Mouse (Mus musculus) MEL (cell line): Measurements from ENCODE around the gene Taf6. TPM values are rescaled to one million over a fixed set of nuclear protein-coding genes. Genes with fewer than 3 reads are reported as not detected.

Source experiments
- DNase-seq: peaks from one replicate; pipeline ENCODE4 v3.0.0; 2011; ENCODE audit warnings: low read depth, low spot score
- H3K27ac ChIP-seq: 2 replicates; pipeline ENCODE4 v1.5.1; 2012; ENCODE audit warnings: low read depth, mild to moderate bottlenecking, control low read depth, low read length, moderate library complexity; ENCODE audit not compliant: control insufficient read depth
- H3K27me3 ChIP-seq, 2 experiments: fragments of 150-350 bp in 1 of 2; sonication (generic) in 1 of 2; 2 replicates each; pipeline ENCODE4 v1.6.1; 2012; ENCODE audit warnings: low read length in 2 of 2, mild to moderate bottlenecking in 2 of 2, improper control_type of control experiment in 1 of 2, moderate library complexity in 1 of 2; ENCODE audit not compliant: insufficient read depth in 2 of 2, control insufficient read depth in 1 of 2
- H3K36me3 ChIP-seq, 2 experiments: 2 replicates each; pipeline ENCODE4 v1.6.1; 2012 to 2014; ENCODE audit warnings: low read length in 2 of 2, improper control_type of control experiment in 1 of 2, inconsistent platforms in 1 of 2, mild to moderate bottlenecking in 1 of 2; ENCODE audit not compliant: insufficient read depth in 2 of 2, control insufficient read depth in 1 of 2
- H3K4me1 ChIP-seq, 2 experiments: fragments of 150-350 bp in 1 of 2; sonication (generic) in 1 of 2; 2 replicates each; pipeline ENCODE4 v1.6.1; 2012; ENCODE audit warnings: low read length in 2 of 2, improper control_type of control experiment in 1 of 2, mild to moderate bottlenecking in 1 of 2; ENCODE audit not compliant: insufficient read depth in 2 of 2, control insufficient read depth in 1 of 2
- H3K4me3 ChIP-seq, 2 experiments: fragments of 150-350 bp in 1 of 2; sonication (generic) in 1 of 2; 2 replicates each; pipeline ENCODE4 v1.5.1; 2012; ENCODE audit warnings: low read depth in 2 of 2, low read length in 2 of 2, mild to moderate bottlenecking in 2 of 2, moderate library complexity in 2 of 2, control low read depth in 1 of 2, improper control_type of control experiment in 1 of 2; ENCODE audit not compliant: control insufficient read depth in 1 of 2, insufficient read depth in 1 of 2
- H3K79me2 ChIP-seq: 2 replicates; pipeline ENCODE4 v1.6.1; 2012; ENCODE audit warnings: mild to moderate bottlenecking, low read length, moderate library complexity; ENCODE audit not compliant: control insufficient read depth, poor library complexity, insufficient read depth
- H3K9ac ChIP-seq: 2 replicates; pipeline ENCODE4 v1.6.1; 2012; ENCODE audit warnings: low read depth, mild to moderate bottlenecking, control low read depth, low read length, moderate library complexity; ENCODE audit not compliant: control insufficient read depth, poor library complexity, severe bottlenecking
- H3K9me3 ChIP-seq: fragments of 150-350 bp; sonication (generic); replicated peaks from 2 replicates; pipeline ENCODE4 v1.6.1; 2012; ENCODE audit warnings: mild to moderate bottlenecking, low read length, improper control_type of control experiment, moderate library complexity; ENCODE audit not compliant: insufficient read depth
- BHLHE40 ChIP-seq: IDR thresholded peaks from 2 replicates; pipeline ENCODE4 v1.6.1; 2012; ENCODE audit warnings: low read depth, mild to moderate bottlenecking, inconsistent platforms, low read length, improper control_type of control experiment, borderline replicate concordance
- CHD1 ChIP-seq: IDR thresholded peaks from 2 replicates; pipeline ENCODE4 v1.6.1; 2012; ENCODE audit warnings: low read depth, mild to moderate bottlenecking, inconsistent platforms, low read length, improper control_type of control experiment
- CTCF ChIP-seq, 3 experiments: IDR thresholded peaks in 2 of 3; conservative IDR thresholded peaks in 1 of 3; 2 replicates each; pipeline ENCODE4 v1.5.1; 2011 to 2012; ENCODE audit warnings: low read length in 3 of 3, low read depth in 2 of 3, mild to moderate bottlenecking in 2 of 3, improper control_type of control experiment in 1 of 3, inconsistent platforms in 1 of 3, mixed read lengths in 1 of 3, moderate library complexity in 1 of 3; ENCODE audit not compliant: control insufficient read depth in 1 of 3, insufficient read depth in 1 of 3, poor library complexity in 1 of 3, severe bottlenecking in 1 of 3
- E2F4 ChIP-seq: IDR thresholded peaks from 2 replicates; pipeline ENCODE4 v1.6.1; 2011; ENCODE audit warnings: low read depth, low read length, improper control_type of control experiment, borderline replicate concordance
- EP300 ChIP-seq, 2 experiments: IDR thresholded peaks; 2 replicates each; pipeline ENCODE4 v1.6.1; 2011; ENCODE audit warnings: improper control_type of control experiment in 2 of 2, low read length in 2 of 2, low read depth in 1 of 2, mild to moderate bottlenecking in 1 of 2
- ETS1 ChIP-seq: IDR thresholded peaks from 2 replicates; pipeline ENCODE4 v1.6.1; 2012; ENCODE audit warnings: low read depth, mild to moderate bottlenecking, inconsistent platforms, low read length, improper control_type of control experiment, moderate library complexity
- GATA1 ChIP-seq: IDR thresholded peaks from 2 replicates; pipeline ENCODE4 v1.6.1; 2011; ENCODE audit warnings: low read depth, low read length, improper control_type of control experiment
- JUND ChIP-seq: IDR thresholded peaks from 2 replicates; pipeline ENCODE4 v1.6.1; 2011; ENCODE audit warnings: low read depth, mild to moderate bottlenecking, improper control_type of control experiment, low read length
- MAFK ChIP-seq: IDR thresholded peaks from 2 replicates; pipeline ENCODE4 v1.6.1; 2011; ENCODE audit warnings: low read depth, mild to moderate bottlenecking, low read length, improper control_type of control experiment, borderline replicate concordance
- MAZ ChIP-seq: IDR thresholded peaks from 2 replicates; pipeline ENCODE4 v1.6.1; 2012; ENCODE audit warnings: low read depth, mild to moderate bottlenecking, inconsistent platforms, low read length, improper control_type of control experiment
- MEF2A ChIP-seq: IDR thresholded peaks from 2 replicates; pipeline ENCODE4 v1.6.1; 2014; ENCODE audit warnings: low read depth, mild to moderate bottlenecking, inconsistent platforms, low read length, improper control_type of control experiment; ENCODE audit not compliant: poor library complexity, insufficient replicate concordance, severe bottlenecking; ENCODE audit errors: extremely low read depth
- MXI1 ChIP-seq: IDR thresholded peaks from 2 replicates; pipeline ENCODE4 v1.6.1; 2011; ENCODE audit warnings: mild to moderate bottlenecking, low read depth, low read length, improper control_type of control experiment
- MYC ChIP-seq: IDR thresholded peaks from 2 replicates; pipeline ENCODE4 v1.6.1; 2011; ENCODE audit warnings: low read depth, mild to moderate bottlenecking, low read length, improper control_type of control experiment, moderate library complexity
- POLR2A ChIP-seq, 2 experiments: IDR thresholded peaks; 2 replicates each; pipeline ENCODE4 v1.6.1; 2011 to 2012; ENCODE audit warnings: low read length in 2 of 2, mild to moderate bottlenecking in 2 of 2, control low read depth in 1 of 2, improper control_type of control experiment in 1 of 2, low read depth in 1 of 2, moderate library complexity in 1 of 2; ENCODE audit not compliant: control insufficient read depth in 1 of 2, insufficient read depth in 1 of 2, poor library complexity in 1 of 2
- RAD21 ChIP-seq: IDR thresholded peaks from 2 replicates; pipeline ENCODE4 v1.6.1; 2011; ENCODE audit warnings: mild to moderate bottlenecking, low read depth, low read length, improper control_type of control experiment
- RCOR1 ChIP-seq: IDR thresholded peaks from 2 replicates; pipeline ENCODE4 v1.6.1; 2012; ENCODE audit warnings: low read depth, mild to moderate bottlenecking, inconsistent platforms, low read length, improper control_type of control experiment
- SIN3A ChIP-seq: IDR thresholded peaks from 2 replicates; pipeline ENCODE4 v1.6.1; 2012; ENCODE audit warnings: low read length, improper control_type of control experiment, inconsistent platforms
- SMC3 ChIP-seq: IDR thresholded peaks from 2 replicates; pipeline ENCODE4 v1.6.1; 2011; ENCODE audit warnings: low read depth, low read length, improper control_type of control experiment
- TAL1 ChIP-seq: IDR thresholded peaks from 2 replicates; pipeline ENCODE4 v1.6.1; 2012; ENCODE audit warnings: mild to moderate bottlenecking, inconsistent platforms, low read length, moderate library complexity, mixed read lengths
- TCF12 ChIP-seq: IDR thresholded peaks from 2 replicates; pipeline ENCODE4 v1.6.1; 2014; ENCODE audit warnings: low read depth, mild to moderate bottlenecking, inconsistent platforms, low read length, improper control_type of control experiment, moderate library complexity
- ZC3H11A ChIP-seq: IDR thresholded peaks from 2 replicates; pipeline ENCODE4 v1.6.1; 2012; ENCODE audit warnings: low read depth, mild to moderate bottlenecking, inconsistent platforms, low read length, improper control_type of control experiment
- ZKSCAN1 ChIP-seq: IDR thresholded peaks from 2 replicates; pipeline ENCODE4 v1.6.1; 2012; ENCODE audit warnings: low read depth, mild to moderate bottlenecking, inconsistent platforms, low read length, improper control_type of control experiment, moderate library complexity
- ZMIZ1 ChIP-seq: IDR thresholded peaks from 2 replicates; pipeline ENCODE4 v1.6.1; 2012; ENCODE audit warnings: low read depth, mild to moderate bottlenecking, inconsistent platforms, low read length, improper control_type of control experiment, moderate library complexity
- ZNF384 ChIP-seq: IDR thresholded peaks from 2 replicates; pipeline ENCODE4 v1.6.1; 2012; ENCODE audit warnings: low read depth, mild to moderate bottlenecking, inconsistent platforms, low read length, improper control_type of control experiment
- polyA plus RNA-seq, 2 experiments: library from polyadenylated mRNA; stranded (reverse) in 1 of 2; unstranded in 1 of 2; fragments of >175 nt in 1 of 2; fragments of >200 nt in 1 of 2; gene quantifications; 2 replicates each; pipeline versions ENCODE4 v1.2.1 to v1.2.4; 2012; ENCODE audit warnings: low replicate concordance in 2 of 2, low read depth in 1 of 2; ENCODE audit not compliant: insufficient read length in 2 of 2, insufficient read depth in 1 of 2, missing spikeins in 1 of 2
- total RNA-seq: library from RNA; depleted of rRNA; stranded (reverse); fragments of 300-350 nt; gene quantifications from 2 replicates; pipeline ENCODE4 v1.2.3, GENCODE M21; 2012

The Taf6 gene
- total and polyA plus RNA-seq, 3 experiments = 52.6 to 94.7 TPM; not detected in 1

- H3K27ac ChIP-seq = no peak overlapping the region
- TF ChIP-seq JUND (no peak), CHD1 (no peak), ZMIZ1 (no peak), CTCF (IDR thresholded peaks at IDR 0.05 in 2 of 3, conservative IDR thresholded peaks at IDR 0.05 in 1 of 3; ENCODE audit: control insufficient read depth in 1 of 3, insufficient read depth in 1 of 3, low read depth in 2 of 3, low read length in 3 of 3, poor library complexity in 1 of 3, severe bottlenecking in 1 of 3) (no peak), MYC (no peak)
Observed at GRCm38 (mm10) chr5:138202086-138202485, 14.8 kb upstream of the Taf6 start.

DNA sequence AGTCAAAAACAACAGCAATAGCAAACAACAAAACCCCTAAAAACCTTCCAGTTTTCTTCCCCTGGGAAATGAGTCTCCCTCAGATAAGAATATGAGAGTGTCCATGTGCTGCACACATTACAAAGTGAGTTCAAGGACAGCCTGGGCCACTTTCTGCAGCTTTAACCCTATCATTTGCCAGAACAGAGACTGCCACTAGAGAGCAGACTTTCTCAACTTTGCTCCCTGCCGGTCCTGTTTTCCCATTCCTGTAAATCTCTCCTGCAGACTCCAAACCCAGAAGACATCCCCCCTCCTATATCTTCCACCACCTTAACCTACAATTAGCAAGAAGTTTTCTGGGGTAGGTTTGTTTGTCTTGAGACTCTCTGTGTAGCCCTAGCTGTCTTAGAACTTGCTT, 12.3 kb upstream of the Taf6 start:
- TF ChIP-seq ZC3H11A (peak; percentile 18; the same call in 1 of the 2 replicates), SMC3 (peak; percentile 56), GATA1 (no peak), RAD21 (peak; percentile 44), CTCF (IDR thresholded peaks at IDR 0.05 in 2 of 3, conservative IDR thresholded peaks at IDR 0.05 in 1 of 3; ENCODE audit: control insufficient read depth in 1 of 3, insufficient read depth in 1 of 3, low read depth in 2 of 3, low read length in 3 of 3, poor library complexity in 1 of 3, severe bottlenecking in 1 of 3) (peak in 2 of 3 experiments; percentile 43 to 59; a peak in 5 of 6 replicates), BHLHE40 (no peak)
- DNase-seq = peak; percentile 32

More at GRCm38 (mm10) chr5:138202086-138202485, 14.8 kb upstream of the Taf6 start:
- H3K79me2 ChIP-seq = no peaks in the 10 kb centered on the region
- no peak for DNase-seq
- no peaks in the 10 kb centered on the region for H3K9me3 ChIP-seq
- no peaks in the 10 kb centered on the region; a peak in 1 of 4 replicates for H3K36me3 ChIP-seq
- no peaks in the 10 kb centered on the region for H3K27me3 ChIP-seq
- no peaks in the 10 kb centered on the region for H3K4me1 ChIP-seq
- H3K9ac ChIP-seq = no peak overlapping the region
- H3K4me3 ChIP-seq = no peak overlapping the region

DNA sequence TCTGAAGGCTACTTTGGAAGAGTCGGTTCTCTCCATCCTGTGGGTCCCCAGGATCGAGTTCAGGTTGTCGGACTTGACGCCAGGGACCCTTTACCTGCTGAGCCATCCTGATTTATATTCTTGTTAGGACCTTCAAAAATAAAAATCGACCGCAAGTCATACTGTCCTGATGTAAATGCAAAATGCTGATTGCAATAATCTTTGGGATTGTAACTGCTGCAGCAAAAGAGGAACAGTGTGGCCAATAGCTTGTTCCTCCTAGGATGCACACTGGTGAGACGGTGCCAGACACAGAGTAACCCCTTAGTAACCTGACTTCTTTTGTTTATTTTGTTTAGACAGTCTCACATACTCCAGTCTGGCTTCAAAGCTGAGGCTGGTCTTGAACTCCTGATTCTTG, 8.2 kb upstream of the Taf6 start:
- Histone ChIP-seq H3K79me2 (peaks cover 4% of the 10 kb centered on the region; the same call in 1 of the 2 replicates), H3K4me3 (peak overlapping the region; percentile 65), H3K9ac (peak overlapping the region; percentile 71), H3K9me3 (no peaks in the 10 kb centered on the region), H3K27ac (peak overlapping the region; percentile 78), H3K4me1 (no peaks in the 10 kb centered on the region; a peak in 1 of 4 replicates), H3K36me3 (peaks cover 0 to 3% of the 10 kb centered on the region in 2 experiments; a peak in 2 of 4 replicates), H3K27me3 (no peaks in the 10 kb centered on the region)
- DNase-seq = peak; percentile 80
- TF ChIP-seq POLR2A (IDR thresholded peaks at IDR 0.05; ENCODE audit: control insufficient read depth in 1 of 2, insufficient read depth in 1 of 2, low read depth in 1 of 2, low read length in 2 of 2, poor library complexity in 1 of 2) (no peak; a peak in 1 of 4 replicates), ZMIZ1 (0 out of 2 replicates have a peak, but pooled peaks have one; percentile 28), EP300 (IDR thresholded peaks at IDR 0.05; ENCODE audit: low read depth in 1 of 2, low read length in 2 of 2) (peak; percentile 32 to 68), MEF2A (no peak), TAL1 (peak; percentile 4; the same call in 1 of the 2 replicates), MAFK (0 out of 2 replicates have a peak, but pooled peaks have one; percentile 36), GATA1 (0 out of 2 replicates have a peak, but pooled peaks have one; percentile 5), ETS1 (peak; percentile 64; the same call in 1 of the 2 replicates), MXI1 (no peak; the same call in 1 of the 2 replicates), ZC3H11A (no peak), RCOR1 (peak; percentile 53), SIN3A (peak; percentile 66), ZNF384 (peak; percentile 70), TCF12 (peak; percentile 36; the same call in 1 of the 2 replicates), MAZ (no peak), ZKSCAN1 (no peak), E2F4 (no peak), MYC (no peak), RAD21 (no peak)

More for the DNA sequence above, 12.3 kb upstream of the Taf6 start:
- no peaks in the 10 kb centered on the region; a peak in 1 of 4 replicates for H3K4me1 ChIP-seq
- no peaks in the 10 kb centered on the region for H3K27me3 ChIP-seq
- peaks cover 2% of the 10 kb centered on the region; the same call in 1 of the 2 replicates for H3K79me2 ChIP-seq
- H3K9ac ChIP-seq = no peak overlapping the region
- H3K27ac ChIP-seq = no peak overlapping the region
- no peaks in the 10 kb centered on the region for H3K9me3 ChIP-seq
- no peak overlapping the region for H3K4me3 ChIP-seq
- H3K36me3 ChIP-seq = no peaks in the 10 kb centered on the region; a peak in 1 of 4 replicates
